Mouse (Mus musculus) hindlimb bud, embryonic 11.5 days (tissue): ENCODE measurements at regions not wholly inside any gene's neighbourhood (a gene's known extent, or its start where the extent isn't known, plus 50 kb on each side); places are given as distances from the start of the nearest gene placed in this dataset.

Experiments
- DNase-seq: peaks from one replicate; pipeline ENCODE4 v3.0.0-alpha.2; 2012; ENCODE audit warnings: low read depth, low spot score; ENCODE audit errors: extremely low spot score

GRCm38 (mm10) chr4:152755756-152756155, 278.1 kb upstream of the Kcnab2 start:
- no peak for DNase-seq

- no peak for DNase-seq
Measured at GRCm38 (mm10) chr4:152744366-152744765, 266.7 kb upstream of the Kcnab2 start.

- no peak for DNase-seq
Measured at GRCm38 (mm10) chr4:152733017-152733416, 255.3 kb upstream of the Kcnab2 start.

- no peak for DNase-seq
Measured at GRCm38 (mm10) chr4:152731988-152732387, 254.3 kb upstream of the Kcnab2 start.

GRCm38 (mm10) chr4:152731082-152731720, 253.5 kb upstream of the Kcnab2 start:
- no peak for DNase-seq

GRCm38 (mm10) chr4:152729421-152729820, 251.8 kb upstream of the Kcnab2 start:
- DNase-seq: no peak

GRCm38 (mm10) chr4:152725881-152726280, 248.2 kb upstream of the Kcnab2 start:
- peak; percentile 8 for DNase-seq

GRCm38 (mm10) chr4:152725423-152725822, 247.8 kb upstream of the Kcnab2 start:
- no peak for DNase-seq

- no peak for DNase-seq
Measured at GRCm38 (mm10) chr4:152724741-152725140, 247.1 kb upstream of the Kcnab2 start.

GRCm38 (mm10) chr4:152724026-152724425, 246.4 kb upstream of the Kcnab2 start:
- DNase-seq: no peak

- DNase-seq: no peak
Measured at GRCm38 (mm10) chr4:152720528-152720927, 242.9 kb upstream of the Kcnab2 start.

GRCm38 (mm10) chr4:152719416-152720127, 241.9 kb upstream of the Kcnab2 start:
- no peak for DNase-seq

GRCm38 (mm10) chr4:152710339-152710738, 232.7 kb upstream of the Kcnab2 start:
- no peak for DNase-seq

- DNase-seq: no peak
Measured at GRCm38 (mm10) chr4:152700217-152700616, 222.5 kb upstream of the Kcnab2 start.

- no peak for DNase-seq
Measured at GRCm38 (mm10) chr4:152697247-152697960, 219.7 kb upstream of the Kcnab2 start.

- DNase-seq: no peak
Measured at GRCm38 (mm10) chr4:152691735-152692134, 214.1 kb upstream of the Kcnab2 start.

GRCm38 (mm10) chr4:152691302-152691701, 213.6 kb upstream of the Kcnab2 start:
- DNase-seq: no peak

GRCm38 (mm10) chr4:152690766-152691165, 213.1 kb upstream of the Kcnab2 start:
- DNase-seq: no peak

GRCm38 (mm10) chr4:152689831-152690230, 212.2 kb upstream of the Kcnab2 start:
- no peak for DNase-seq

GRCm38 (mm10) chr4:152686509-152687081, 208.9 kb upstream of the Kcnab2 start:
- DNase-seq: no peak

- no peak for DNase-seq
Measured at GRCm38 (mm10) chr4:152674140-152674539, 196.5 kb upstream of the Kcnab2 start.

GRCm38 (mm10) chr4:152663482-152663881, 185.8 kb upstream of the Kcnab2 start:
- DNase-seq: no peak
